Mouse (Mus musculus) gastrocnemius, postnatal 14 days (tissue): ENCODE data around the gene Cdyl. TPM values are rescaled to one million over a fixed set of nuclear protein-coding genes. Genes with fewer than 3 reads are reported as not detected.

ENCODE experiments used
- DNase-seq: peaks from one replicate; pipeline ENCODE4 v3.0.0; 2021; ENCODE audit warnings: mixed read lengths
- intact Hi-C: fragments of 180-260 bp; cut with DNase I; formaldehyde crosslinking; loops from one replicate; pipeline ENCODE4 v1.15.1; 2025; ENCODE audit warnings: low total_unique reads
- total RNA-seq, 2 experiments: library from RNA; stranded (reverse); gene quantifications; 2 replicates each; pipeline ENCODE4 v1.2.3; 2021

Cdyl gene
- total RNA-seq, 2 experiments from 2014 or later, result 7.2 to 9.5 TPM

- intact Hi-C loops, result no loop called here
Measured at GRCm38 (mm10) chr13:35790431-35790830, 130.8 kb downstream of the Cdyl start.

GRCm38 (mm10) chr13:35794309-35794708, 134.7 kb downstream of the Cdyl start:
- no peak for DNase-seq
- intact Hi-C loops, result no loop called here

More at GRCm38 (mm10) chr13:35790431-35790830, 130.8 kb downstream of the Cdyl start:
- no peak for DNase-seq

GRCm38 (mm10) chr13:35794774-35795173, 135.1 kb downstream of the Cdyl start:
- peak; percentile 47 for DNase-seq
- intact Hi-C loops, result no loop called here

- intact Hi-C loops, result no loop called here
- no peak for DNase-seq
Measured at GRCm38 (mm10) chr13:35795887-35796286, 136.3 kb downstream of the Cdyl start.

GRCm38 (mm10) chr13:35796352-35796751, 136.7 kb downstream of the Cdyl start:
- DNase-seq, result no peak
- intact Hi-C loops, result no loop called here

GRCm38 (mm10) chr13:35797811-35798522, 138.3 kb downstream of the Cdyl start:
- DNase-seq, result no peak

GRCm38 (mm10) chr13:35798645-35799044, 139.0 kb downstream of the Cdyl start:
- DNase-seq, result peak; percentile 32
- intact Hi-C loops, result no loop called here

More at GRCm38 (mm10) chr13:35797811-35798522, 138.3 kb downstream of the Cdyl start:
- intact Hi-C loops, result no loop called here

GRCm38 (mm10) chr13:35800270-35800669, 140.6 kb downstream of the Cdyl start:
- DNase-seq, result no peak
- intact Hi-C loops, result no loop called here

GRCm38 (mm10) chr13:35805727-35806126, 146.1 kb downstream of the Cdyl start:
- intact Hi-C loops, result no loop called here
- no peak for DNase-seq

- no peak for DNase-seq
- intact Hi-C loops, result no loop called here
Measured at GRCm38 (mm10) chr13:35806165-35806564, 146.5 kb downstream of the Cdyl start.

- no peak for DNase-seq
- intact Hi-C loops, result no loop called here
Measured at GRCm38 (mm10) chr13:35807016-35807415, 147.4 kb downstream of the Cdyl start.

GRCm38 (mm10) chr13:35807525-35807924, 147.9 kb downstream of the Cdyl start:
- intact Hi-C loops, result no loop called here
- no peak for DNase-seq

GRCm38 (mm10) chr13:35807940-35808339, 148.3 kb downstream of the Cdyl start:
- no peak for DNase-seq
- intact Hi-C loops, result no loop called here

GRCm38 (mm10) chr13:35809252-35810159, 149.9 kb downstream of the Cdyl start:
- no peak for DNase-seq
- intact Hi-C loops, result no loop called here

GRCm38 (mm10) chr13:35810160-35810537, 150.5 kb downstream of the Cdyl start:
- intact Hi-C loops, result no loop called here
- no peak for DNase-seq

GRCm38 (mm10) chr13:35811361-35812190, 151.9 kb downstream of the Cdyl start:
- intact Hi-C loops, result no loop called here
- no peak for DNase-seq

- intact Hi-C loops, result no loop called here
- DNase-seq, result peak; percentile 17
Measured at GRCm38 (mm10) chr13:35812191-35812440, 152.5 kb downstream of the Cdyl start.

GRCm38 (mm10) chr13:35813348-35814127, 153.9 kb downstream of the Cdyl start:
- intact Hi-C loops, result no loop called here
- DNase-seq, result no peak

- intact Hi-C loops, result no loop called here
Measured at GRCm38 (mm10) chr13:35815205-35815726, 155.6 kb downstream of the Cdyl start.

More at GRCm38 (mm10) chr13:35815205-35815726, 155.6 kb downstream of the Cdyl start:
- no peak for DNase-seq
